Mouse (Mus musculus): ENCODE measurements at regions not wholly inside any gene's neighbourhood (a gene's known extent, or its start where the extent isn't known, plus 50 kb on each side); places are given as distances from the start of the nearest gene placed in this dataset.

DNA sequence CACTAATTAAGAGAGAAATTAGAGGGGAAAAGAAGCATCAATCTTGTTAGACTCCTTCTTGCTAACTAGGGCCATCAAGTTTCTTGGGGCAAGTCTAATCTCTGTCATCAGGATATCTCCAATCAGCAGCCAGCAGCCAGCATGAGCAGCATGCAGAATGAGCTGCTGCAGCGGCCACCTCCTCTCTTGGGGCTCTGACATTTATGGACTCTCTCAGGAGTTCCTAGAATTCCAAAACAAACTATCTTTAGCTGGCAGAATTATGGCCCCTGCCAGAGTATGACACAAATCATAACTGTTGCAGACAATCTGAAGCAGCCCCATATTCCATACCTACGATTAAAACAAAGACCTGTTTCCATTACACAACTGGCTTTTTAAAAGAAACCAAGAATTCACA lies 56.0 kb upstream of the Tfap2a start:
- DNase-seq = peak; percentile 9 to 10

DNA sequence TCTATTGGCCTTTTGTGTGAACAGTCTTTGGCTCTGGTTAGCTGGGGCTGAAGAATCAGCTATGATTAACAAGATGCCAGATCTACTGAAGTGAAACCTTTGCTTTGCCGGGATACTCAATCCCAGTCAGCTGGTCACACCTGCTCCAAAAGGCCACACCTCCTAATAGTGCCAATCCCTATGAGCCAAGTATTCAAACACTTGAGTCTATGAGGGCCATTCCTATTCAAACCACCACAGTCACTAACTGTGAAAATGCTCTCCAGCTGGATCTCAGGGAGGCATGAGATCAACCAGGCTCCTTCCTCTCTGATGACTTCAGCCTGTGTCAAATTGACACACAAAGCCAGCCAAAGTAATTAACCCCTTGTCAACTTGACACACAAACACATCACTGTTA lies 54.8 kb upstream of the Tfap2a start:
- no peak for DNase-seq

GRCm38 (mm10) chr13:40788225-40788624 lies 50.0 kb upstream of the Tfap2a start:
- DNase-seq = no peak
